Mouse (Mus musculus) left cerebral cortex, adult 2 months (tissue): ENCODE data around the gene 1190005I06Rik. TPM values are rescaled to one million over a fixed set of nuclear protein-coding genes. Genes with fewer than 3 reads are reported as not detected.

Experiments used
- DNase-seq, 2 experiments: peaks; one replicate each; pipeline ENCODE4 v3.0.0; 2021 to 2022; ENCODE audit warnings: low spot score in 2 of 2, mixed read lengths in 1 of 2; ENCODE audit errors: extremely low spot score in 1 of 2
- H3K27ac ChIP-seq: fragments of 200-600 bp; 2 replicates; pipeline ENCODE4 v1.8.1; 2022
- H3K4me3 ChIP-seq: fragments of 200-600 bp; 2 replicates; pipeline ENCODE4 v1.8.1; 2022
- CTCF ChIP-seq: fragments of 200-600 bp; IDR thresholded peaks from 2 replicates; pipeline ENCODE4 v1.8.1; 2022; ENCODE audit warnings: antibody characterized with exemption, mild to moderate bottlenecking, moderate library complexity
- intact Hi-C: fragments of 180-260 bp; cut with DNase I; formaldehyde crosslinking; loops from one replicate; pipeline ENCODE4 v1.15.1; 2025
- total RNA-seq, 2 experiments: library from RNA; stranded (reverse); gene quantifications; 2 replicates each; pipeline ENCODE4 v1.2.3; 2021

The 1190005I06Rik gene
- total RNA-seq, 2 experiments from 2014 or later = 11.3 to 11.5 TPM

DNA sequence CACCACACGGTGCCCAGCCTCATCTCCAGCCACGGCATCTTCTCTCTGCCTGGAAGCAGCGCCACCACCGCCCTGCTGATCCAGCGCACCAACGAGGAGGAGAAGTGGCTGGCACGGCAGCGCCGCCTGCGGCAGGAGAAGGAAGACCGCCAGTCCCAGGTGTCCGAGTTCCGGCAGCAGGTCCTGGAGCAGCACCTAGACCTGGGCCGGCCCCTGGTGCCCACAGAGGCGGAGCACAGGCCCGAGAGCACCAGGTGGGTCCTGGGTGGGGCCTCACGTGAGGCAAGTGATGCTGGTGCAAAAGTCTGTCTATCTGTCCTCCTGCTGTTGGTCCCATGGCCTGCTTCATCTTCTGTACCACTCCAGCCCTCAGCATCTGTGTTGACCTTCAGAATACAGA is 78.3 kb downstream of the 1190005I06Rik start:
- peak; percentile 2 for TF ChIP-seq CTCF
- Histone ChIP-seq H3K27ac (no peak overlapping the region), H3K4me3 (no peak overlapping the region)
- DNase-seq = no peak
- intact Hi-C loops = no loop called here

- no peak overlapping the region for H3K27ac ChIP-seq
- H3K4me3 ChIP-seq = no peak overlapping the region
- intact Hi-C loops = no loop called here
- TF ChIP-seq CTCF = no peak
- no peak for DNase-seq
These were observed 79.2 kb downstream of the 1190005I06Rik start for GRCm38 (mm10) chr8:120568164-120568798.

DNA sequence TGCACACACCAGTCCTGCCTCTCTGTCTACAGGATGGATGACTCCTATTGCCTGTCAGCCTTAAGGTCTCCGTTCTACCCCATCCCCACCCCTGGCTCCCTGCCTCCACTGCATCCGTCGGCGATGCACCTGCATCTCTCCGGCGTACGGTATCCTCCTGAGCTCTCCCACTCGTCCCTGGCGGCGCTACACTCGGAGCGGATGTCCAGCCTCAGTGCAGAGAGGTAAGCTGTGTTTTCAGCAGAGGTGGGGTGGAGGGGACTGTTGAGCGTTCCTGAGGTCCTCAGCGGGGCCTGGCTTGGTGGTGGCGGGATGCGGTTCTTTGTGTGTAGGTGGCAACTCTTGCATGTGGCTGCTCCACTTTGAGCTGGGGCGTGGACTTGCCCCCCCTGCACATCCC is 79.7 kb downstream of the 1190005I06Rik start:
- no peak for DNase-seq
- no peak for TF ChIP-seq CTCF
- H3K4me3 ChIP-seq = no peak overlapping the region
- intact Hi-C loops = no loop called here
- H3K27ac ChIP-seq = no peak overlapping the region

- DNase-seq = no peak
- no peak overlapping the region for H3K4me3 ChIP-seq
- no peak for TF ChIP-seq CTCF
- intact Hi-C loops = no loop called here
- H3K27ac ChIP-seq = no peak overlapping the region
These were observed 80.8 kb downstream of the 1190005I06Rik start for GRCm38 (mm10) chr8:120566681-120567080.

- no peak for TF ChIP-seq CTCF
- Histone ChIP-seq H3K4me3 (no peak overlapping the region), H3K27ac (no peak overlapping the region)
- DNase-seq = no peak
- intact Hi-C loops = no loop called here
These were observed 82.2 kb downstream of the 1190005I06Rik start for GRCm38 (mm10) chr8:120565151-120565711.

DNA sequence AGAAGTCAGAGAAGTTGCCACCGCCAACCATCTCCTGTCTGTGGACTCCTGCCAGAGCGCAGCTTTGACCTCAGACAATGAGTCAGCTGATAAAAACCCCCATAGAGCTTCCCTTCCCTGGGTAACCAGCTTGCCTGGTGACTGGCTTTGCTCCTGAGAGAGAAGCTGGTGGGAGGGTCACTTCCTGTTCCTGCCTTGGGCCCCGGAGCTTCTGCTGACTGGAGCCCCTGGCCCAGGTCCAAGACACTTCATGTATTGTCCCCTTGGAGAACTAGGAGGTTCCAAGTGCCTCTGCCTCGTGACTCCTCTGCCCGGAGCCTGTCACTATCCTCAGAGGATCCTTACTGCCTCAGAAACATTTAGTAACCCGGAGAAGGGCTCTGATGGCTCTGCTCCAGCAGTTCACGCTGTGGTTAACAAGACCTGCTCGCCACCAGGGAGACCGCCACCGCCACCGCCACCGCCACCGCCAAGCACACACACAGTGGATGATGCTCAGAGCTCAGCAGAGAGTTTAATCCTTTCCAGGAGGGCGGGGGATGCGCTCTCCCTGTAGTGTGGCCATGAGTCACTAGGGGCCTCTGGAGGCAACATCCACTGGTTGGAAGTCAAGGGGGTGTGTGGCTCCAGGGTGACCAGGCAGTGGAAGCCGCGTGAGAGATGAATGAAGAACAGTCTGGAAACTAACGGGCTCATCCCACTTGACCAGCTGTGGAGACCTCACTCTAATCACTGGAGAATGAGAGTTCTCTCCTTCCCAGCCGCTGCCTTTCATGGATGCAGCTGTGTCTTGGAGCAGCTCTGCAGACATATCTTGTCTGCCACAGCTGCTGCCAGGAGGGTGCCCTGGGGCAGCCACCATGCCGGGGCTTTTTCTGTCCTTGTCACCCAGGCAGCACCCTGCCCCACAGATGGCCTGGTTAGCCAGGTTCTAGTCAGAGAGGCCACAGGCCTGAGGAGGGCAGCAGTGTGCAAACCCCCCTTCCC is 83.3 kb downstream of the 1190005I06Rik start:
- Histone ChIP-seq H3K4me3 (no peak overlapping the region), H3K27ac (peak overlapping the region; percentile 71)
- peak; percentile 3 for TF ChIP-seq CTCF
- peak in 1 of 2 experiments; percentile 67 for DNase-seq
- intact Hi-C loops = no loop called here

- DNase-seq = no peak
- no peak overlapping the region for H3K4me3 ChIP-seq
- TF ChIP-seq CTCF = no peak
- intact Hi-C loops = no loop called here
- peak overlapping the region; percentile 71 for H3K27ac ChIP-seq
These were observed 84.1 kb downstream of the 1190005I06Rik start for GRCm38 (mm10) chr8:120563348-120563724.

- Histone ChIP-seq H3K4me3 (no peak overlapping the region), H3K27ac (peak overlapping the region; percentile 32; the same call in 1 of the 2 replicates)
- TF ChIP-seq CTCF = no peak
- intact Hi-C loops = no loop called here
- no peak for DNase-seq
These were observed 84.6 kb downstream of the 1190005I06Rik start for GRCm38 (mm10) chr8:120562680-120563347.

GRCm38 (mm10) chr8:120561539-120562435 is 85.6 kb downstream of the 1190005I06Rik start:
- Histone ChIP-seq H3K27ac (peak overlapping the region; percentile 32; the same call in 1 of the 2 replicates), H3K4me3 (no peak overlapping the region)
- DNase-seq = no peak
- intact Hi-C loops = no loop called here
- TF ChIP-seq CTCF = peak; percentile 60

DNA sequence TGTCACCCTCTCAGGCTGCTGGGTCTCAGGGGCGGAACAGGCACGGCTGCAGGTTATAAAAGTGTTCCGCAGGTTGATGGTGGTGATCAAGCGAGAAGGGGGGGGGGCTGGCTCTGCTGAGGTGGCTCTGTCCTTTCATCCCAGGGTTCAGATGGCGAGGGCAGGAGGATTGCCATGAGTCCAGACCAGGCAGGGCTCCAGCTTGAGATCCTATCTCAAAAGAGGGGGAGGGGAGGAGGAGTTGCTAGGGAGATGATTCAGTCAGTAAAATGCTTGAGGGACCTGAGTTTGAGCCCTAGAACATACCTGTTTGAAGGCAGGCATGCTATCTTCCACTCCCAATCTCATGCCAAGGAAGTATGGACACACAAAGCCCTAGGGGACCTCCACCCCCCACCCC is 86.9 kb downstream of the 1190005I06Rik start:
- Histone ChIP-seq H3K27ac (no peak overlapping the region), H3K4me3 (no peak overlapping the region)
- intact Hi-C loops = no loop called here
- no peak for TF ChIP-seq CTCF
- no peak for DNase-seq

GRCm38 (mm10) chr8:120559654-120560053 is 87.8 kb downstream of the 1190005I06Rik start:
- intact Hi-C loops = no loop called here
- no peak for TF ChIP-seq CTCF
- DNase-seq = no peak
- Histone ChIP-seq H3K4me3 (no peak overlapping the region), H3K27ac (no peak overlapping the region)

Other genes with a start within 250 kb of the 1190005I06Rik start
- 1 to 10 TPM; 1.0 to 2.9 TPM for gene Gins2, start 58.3 kb downstream of the 1190005I06Rik start, total RNA-seq
- gene Gm27021, start 20.4 kb upstream of the 1190005I06Rik start, total RNA-seq = 1 to 10 TPM in 1 of 2 experiments, not detected in 1; 1.5 TPM
- gene Cox4i1, start 20.6 kb upstream of the 1190005I06Rik start, total RNA-seq = 1,000 to 10,000 TPM; 1,050 to 1,086 TPM
- 10 to 100 TPM; 68.1 to 81.2 TPM for gene Emc8, start 20.9 kb upstream of the 1190005I06Rik start, total RNA-seq
- gene Irf8, start 88.7 kb upstream of the 1190005I06Rik start, total RNA-seq = 1 to 10 TPM; 3.7 to 5.5 TPM